Mouse (Mus musculus) heart, adult 2 months (tissue): ENCODE data around the gene Cacna1e.

Experiments used
- CTCF ChIP-seq: fragments of 200-600 bp; IDR thresholded peaks from 2 replicates; pipeline ENCODE4 v1.8.1; 2022; ENCODE audit warnings: antibody characterized with exemption, mild to moderate bottlenecking, moderate library complexity
- EP300 ChIP-seq: fragments of 200-500 bp; IDR thresholded peaks from 2 replicates; pipeline ENCODE4 v1.6.1; 2011; ENCODE audit warnings: low read depth, low read length, control low read depth; ENCODE audit not compliant: insufficient read depth

GRCm38 (mm10) chr1:154678151-154678550, 206.2 kb downstream of the Cacna1e start:
- TF ChIP-seq CTCF = no peak
- no peak for TF ChIP-seq EP300
